Mouse (Mus musculus): ENCODE results near the gene Axdnd1. TPM values are rescaled to one million over a fixed set of nuclear protein-coding genes. Genes with fewer than 3 reads are reported as not detected.
"Not testable (repeated sequence)": the region's sequence is repeated elsewhere in the genome, so short reads cannot be mapped to it uniquely, and the experiment has no call there.

The Axdnd1 gene
- polyA plus RNA-seq, 1 experiment from 2014 or later, result 0.19 TPM

GRCm38 (mm10) chr1:156344433-156344832 lies 76.5 kb downstream of the Axdnd1 start:
- no peak for DNase-seq (ENCODE audit: low read depth, low spot score)
- no peaks in the 10 kb centered on the region for H3K27me3 ChIP-seq
- no peak for ATAC-seq
- in situ Hi-C loops (cut with MboI; ENCODE audit: low pct_unique_long_range_greater_than_20kb), result no loop called here
- ChIA-PET POLR2A (no interaction called here), CTCF (no interaction called here)
- no peak for TF ChIP-seq CTCF (IDR thresholded peaks at IDR 0.05)

DNA sequence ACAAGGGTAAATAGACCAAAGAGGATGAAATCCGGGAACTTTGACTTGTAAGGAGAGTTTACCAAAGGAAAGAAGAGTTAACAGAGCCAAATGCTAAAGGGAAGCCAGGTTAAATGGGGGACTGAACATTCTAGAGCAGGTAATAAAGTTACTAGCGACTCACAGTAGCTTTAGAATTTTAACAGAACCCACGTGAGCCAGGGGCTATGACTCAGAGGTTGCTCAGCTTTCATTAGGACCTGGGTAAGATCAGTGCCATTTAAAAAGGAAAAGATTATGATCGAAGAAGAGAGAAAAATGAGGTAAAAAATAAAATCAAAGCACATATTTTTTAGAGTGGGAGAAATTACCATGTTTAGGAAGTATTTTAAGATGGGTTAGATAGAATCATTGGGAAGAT lies 80.1 kb downstream of the Axdnd1 start:
- POLR2A ChIA-PET, result no interaction called here
- CTCF ChIA-PET, result no interaction called here
- H3K27me3 ChIP-seq, result no peaks in the 10 kb centered on the region
- TF ChIP-seq CTCF (IDR thresholded peaks at IDR 0.05), result no peak
- no peak for ATAC-seq
- DNase-seq (ENCODE audit: low read depth, low spot score), result no peak
- in situ Hi-C loops (cut with MboI; ENCODE audit: low pct_unique_long_range_greater_than_20kb), result no loop called here

- POLR2A ChIA-PET, result no interaction called here
- in situ Hi-C loops (cut with MboI; ENCODE audit: low pct_unique_long_range_greater_than_20kb), result no loop called here
- H3K27me3 ChIP-seq, result no peaks in the 10 kb centered on the region
- CTCF ChIA-PET, result no interaction called here
- DNase-seq (ENCODE audit: low read depth, low spot score) (no peak), ATAC-seq (no peak)
- TF ChIP-seq CTCF (IDR thresholded peaks at IDR 0.05), result no peak
Observed at GRCm38 (mm10) chr1:156323126-156323525, 97.8 kb downstream of the Axdnd1 start.

- peaks cover 16% of the 10 kb centered on the region for H3K27me3 ChIP-seq
- ATAC-seq, result no peak
- POLR2A ChIA-PET, result no interaction called here
- CTCF ChIA-PET, result no interaction called here
- TF ChIP-seq CTCF (IDR thresholded peaks at IDR 0.05), result no peak
- in situ Hi-C loops (cut with MboI; ENCODE audit: low pct_unique_long_range_greater_than_20kb), result no loop called here
- DNase-seq (ENCODE audit: low read depth, low spot score), result no peak
Observed at GRCm38 (mm10) chr1:156310630-156311029, 110.3 kb downstream of the Axdnd1 start, which contains the start of gene Nphs2. Gene Nphs2 (plus strand): TSS chr1:156310727.

DNA sequence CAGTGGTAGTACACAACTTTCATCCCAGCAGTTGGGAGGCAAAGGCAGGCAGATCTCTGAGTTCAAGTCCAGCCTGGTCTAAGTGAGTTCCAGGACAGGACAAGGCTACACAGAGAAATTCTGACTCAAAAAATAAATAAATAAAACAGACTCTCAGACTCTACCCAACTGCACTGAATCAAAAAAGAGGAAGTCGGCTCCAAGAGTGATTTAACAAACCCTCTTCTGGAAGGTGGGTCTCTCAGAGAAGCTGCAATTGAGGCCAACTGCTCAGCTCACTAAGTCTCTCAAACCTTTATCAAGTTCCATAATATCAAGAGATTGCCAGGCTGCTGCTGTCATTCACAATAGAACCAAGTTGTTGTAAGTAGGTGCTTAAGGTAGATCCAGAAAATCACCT lies 112.4 kb downstream of the Axdnd1 start:
- in situ Hi-C loops (cut with MboI; ENCODE audit: low pct_unique_long_range_greater_than_20kb), result no loop called here
- ChIA-PET POLR2A (no interaction called here), CTCF (no interaction called here)
- no peak for TF ChIP-seq CTCF (IDR thresholded peaks at IDR 0.05)
- no peak for DNase-seq (ENCODE audit: low read depth, low spot score)
- ATAC-seq, result no peak
- peaks cover 17% of the 10 kb centered on the region for H3K27me3 ChIP-seq

DNA sequence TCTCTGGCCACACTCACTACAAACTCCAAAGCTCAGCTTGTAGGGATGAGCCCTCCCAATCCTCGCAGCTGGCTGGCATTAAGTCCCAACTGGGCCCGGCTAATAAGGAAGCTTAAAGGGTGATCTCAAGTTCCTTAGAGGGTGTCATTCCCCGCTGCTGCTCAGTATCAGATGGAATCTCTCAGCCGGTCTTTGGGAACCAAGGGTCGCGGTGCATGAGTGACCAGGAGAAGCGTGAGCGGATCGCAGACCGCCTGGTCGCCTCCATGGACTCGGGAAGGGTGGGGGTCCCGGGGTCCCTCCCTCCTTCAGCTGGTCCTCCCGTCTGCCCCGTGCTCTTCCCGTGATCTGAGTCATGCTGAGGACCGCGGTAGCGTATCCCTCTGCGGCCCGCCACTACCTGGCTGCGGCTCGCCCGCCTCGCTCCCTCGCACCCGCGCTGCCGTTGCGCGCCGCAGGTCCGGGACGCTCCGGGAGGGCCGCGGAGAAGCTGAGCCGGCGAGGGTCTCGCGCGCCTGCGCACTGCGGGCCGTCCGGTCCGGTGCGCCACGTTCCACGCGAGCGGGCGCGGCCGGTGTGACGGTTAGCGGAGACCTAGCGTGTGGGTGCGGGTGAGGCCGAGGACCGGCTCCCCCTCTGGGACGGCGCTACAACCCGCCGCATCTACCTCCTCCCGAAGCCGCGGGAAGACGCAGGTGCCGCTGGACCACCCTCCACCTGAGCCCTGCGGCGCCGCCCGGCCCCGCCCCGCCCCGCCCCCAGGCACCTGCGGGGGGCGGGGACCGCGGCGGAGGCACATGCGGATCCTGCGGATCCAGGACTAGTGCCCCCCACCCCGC lies 117.8 kb downstream of the Axdnd1 start, which contains the start of gene Tdrd5:
Gene Tdrd5, minus strand, starts transcription at position 754 of the 839 bp plus-strand sequence.
- in situ Hi-C loops (cut with MboI; ENCODE audit: low pct_unique_long_range_greater_than_20kb), result no loop called here
- ATAC-seq, result no peak
- TF ChIP-seq CTCF (IDR thresholded peaks at IDR 0.05), result no peak
- peaks cover 11% of the 10 kb centered on the region for H3K27me3 ChIP-seq
- CTCF ChIA-PET, result no interaction called here
- POLR2A ChIA-PET, result no interaction called here
- no peak for DNase-seq (ENCODE audit: low read depth, low spot score)

DNA sequence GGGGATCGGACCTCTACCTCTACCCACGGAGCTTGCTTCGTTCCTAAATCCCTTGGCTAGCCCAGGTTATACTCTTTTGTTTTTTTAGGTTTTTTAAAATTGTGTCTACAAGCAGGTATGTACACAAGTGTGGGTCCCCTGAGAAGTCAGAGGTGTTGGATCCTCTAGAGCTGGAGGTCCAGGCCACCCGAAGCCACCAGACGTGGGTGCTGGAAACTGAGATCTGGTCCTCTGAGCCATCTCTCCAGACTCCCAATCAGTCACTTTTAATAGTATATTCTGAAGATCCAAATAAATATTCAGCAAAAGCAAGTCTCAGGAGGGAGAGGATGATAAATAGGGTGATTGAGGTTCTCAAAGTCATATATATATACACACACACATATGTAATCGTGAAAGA lies 130.9 kb downstream of the Axdnd1 start:
- DNase-seq (ENCODE audit: low read depth, low spot score), result no peak
- in situ Hi-C loops (cut with MboI; ENCODE audit: low pct_unique_long_range_greater_than_20kb), result no loop called here
- ATAC-seq, result no peak
- H3K27me3 ChIP-seq, result peaks cover 16% of the 10 kb centered on the region
- TF ChIP-seq CTCF (IDR thresholded peaks at IDR 0.05), result no peak
- ChIA-PET POLR2A (interaction anchor here (0.7 kb wide), 1 partner anchor 8 kb away, joined by 3 read pairs; no protein-coding TSS in a partner anchor), CTCF (interaction anchor here (1.1 kb wide), 1 partner anchor 19 kb away, joined by 3 read pairs; no protein-coding TSS in a partner anchor)

DNA sequence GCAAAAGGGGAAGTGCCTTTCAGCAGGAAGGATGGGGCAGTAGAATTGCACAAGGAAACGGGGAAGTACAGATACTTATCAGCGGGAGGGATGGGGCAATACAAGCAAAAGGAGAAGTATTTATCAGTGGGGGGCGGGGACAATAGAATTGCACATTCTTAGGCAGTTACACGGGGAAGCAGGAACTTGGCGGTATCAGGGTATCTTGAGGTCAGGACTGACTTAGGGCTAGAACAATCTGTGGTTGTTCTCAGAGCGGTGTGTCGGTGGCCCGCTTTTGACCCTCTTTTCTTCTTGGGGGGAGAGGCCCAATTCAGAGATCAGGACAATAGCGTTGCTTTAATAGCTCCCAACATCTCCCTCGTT lies 131.8 kb downstream of the Axdnd1 start:
- H3K27me3 ChIP-seq, result peaks cover 12% of the 10 kb centered on the region
- DNase-seq (ENCODE audit: low read depth, low spot score); ATAC-seq; in situ Hi-C loops (cut with MboI; ENCODE audit: low pct_unique_long_range_greater_than_20kb); CTCF ChIA-PET; POLR2A ChIA-PET: not testable (repeated sequence)

GRCm38 (mm10) chr1:156288556-156289221 lies 132.3 kb downstream of the Axdnd1 start:
- ChIA-PET CTCF (no interaction called here), POLR2A (no interaction called here)
- no peak for DNase-seq (ENCODE audit: low read depth, low spot score)
- in situ Hi-C loops (cut with MboI; ENCODE audit: low pct_unique_long_range_greater_than_20kb), result no loop called here
- H3K27me3 ChIP-seq, result peaks cover 12% of the 10 kb centered on the region
- no peak for ATAC-seq
- no peak for TF ChIP-seq CTCF (IDR thresholded peaks at IDR 0.05)

DNA sequence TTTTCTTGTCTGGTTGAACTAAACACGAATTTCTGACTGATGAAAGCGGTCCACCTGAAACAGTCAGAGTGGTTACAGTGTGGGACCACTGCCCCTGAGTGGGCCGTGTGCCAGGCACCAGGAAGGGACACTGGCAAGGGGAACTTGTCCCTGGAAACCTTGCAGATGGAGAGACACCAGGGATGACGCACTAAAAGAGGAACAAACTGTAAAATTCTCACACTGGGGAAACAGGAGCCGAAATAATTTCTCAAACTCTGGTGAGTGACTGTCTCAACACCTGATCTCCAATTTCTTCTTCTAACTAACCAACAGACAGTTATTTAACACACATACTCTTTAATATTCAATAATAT lies 135.4 kb downstream of the Axdnd1 start:
- in situ Hi-C loops (cut with MboI; ENCODE audit: low pct_unique_long_range_greater_than_20kb), result no loop called here
- H3K27me3 ChIP-seq, result peaks cover 4% of the 10 kb centered on the region
- TF ChIP-seq CTCF (IDR thresholded peaks at IDR 0.05), result no peak
- DNase-seq (ENCODE audit: low read depth, low spot score) (no peak), ATAC-seq (no peak)
- ChIA-PET CTCF (no interaction called here), POLR2A (no interaction called here)

GRCm38 (mm10) chr1:156284851-156285540 lies 136.0 kb downstream of the Axdnd1 start:
- no peak for TF ChIP-seq CTCF (IDR thresholded peaks at IDR 0.05)
- ChIA-PET CTCF (no interaction called here), POLR2A (no interaction called here)
- DNase-seq (ENCODE audit: low read depth, low spot score), result no peak
- peaks cover 4% of the 10 kb centered on the region for H3K27me3 ChIP-seq
- no peak for ATAC-seq
- in situ Hi-C loops (cut with MboI; ENCODE audit: low pct_unique_long_range_greater_than_20kb), result no loop called here

Data from Patski (cell line).